Mouse (Mus musculus): ENCODE data around the gene Wdr64.

Wdr64 gene

DNA sequence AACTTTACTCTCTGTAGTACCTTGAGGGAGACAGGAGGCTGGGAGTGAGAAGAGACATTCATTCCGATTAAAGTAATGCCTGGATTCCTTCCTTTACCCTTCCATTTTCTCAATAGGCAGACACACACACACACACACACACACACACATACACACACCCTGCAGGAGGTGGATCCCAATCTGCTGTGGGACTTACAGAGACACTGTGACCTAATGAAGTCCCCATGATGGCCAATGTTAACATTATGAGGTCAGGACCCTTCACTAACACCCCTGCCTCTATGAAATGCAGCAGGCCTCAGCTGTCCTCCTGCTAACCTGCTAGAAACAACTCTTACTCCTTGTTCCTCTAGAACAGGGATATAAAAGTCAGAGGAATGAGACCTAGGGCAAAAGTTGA, at the start of gene Wdr64:
TSS of gene Wdr64 (plus strand) at position 301 of the 400 bp plus-strand sequence.
- ATAC-seq (ENCODE audit: insufficient number of reproducible peaks, low FRiP score, low TSS enrichment): no peak

DNA sequence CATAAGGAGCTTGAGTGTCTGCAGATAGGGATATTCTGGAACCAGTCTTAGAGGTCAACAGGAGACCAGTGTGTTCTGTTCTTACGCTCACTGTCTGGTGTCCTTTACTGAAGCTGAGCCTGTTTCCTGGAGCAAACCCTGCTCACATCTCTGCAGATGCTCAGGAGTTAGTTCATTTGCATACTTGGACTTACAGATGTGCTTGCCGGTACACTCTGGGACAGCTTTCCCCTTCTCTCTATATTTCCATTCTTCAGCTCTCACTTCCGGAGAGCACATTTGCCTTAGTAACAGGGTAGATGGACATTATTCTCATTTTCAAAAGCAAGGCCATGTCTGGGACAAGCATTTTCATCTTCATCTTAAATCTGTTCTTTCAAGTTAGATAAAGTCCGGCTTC, 49.8 kb upstream of the Wdr64 start:
- no peak for ATAC-seq (ENCODE audit: insufficient number of reproducible peaks, low FRiP score, low TSS enrichment)

DNA sequence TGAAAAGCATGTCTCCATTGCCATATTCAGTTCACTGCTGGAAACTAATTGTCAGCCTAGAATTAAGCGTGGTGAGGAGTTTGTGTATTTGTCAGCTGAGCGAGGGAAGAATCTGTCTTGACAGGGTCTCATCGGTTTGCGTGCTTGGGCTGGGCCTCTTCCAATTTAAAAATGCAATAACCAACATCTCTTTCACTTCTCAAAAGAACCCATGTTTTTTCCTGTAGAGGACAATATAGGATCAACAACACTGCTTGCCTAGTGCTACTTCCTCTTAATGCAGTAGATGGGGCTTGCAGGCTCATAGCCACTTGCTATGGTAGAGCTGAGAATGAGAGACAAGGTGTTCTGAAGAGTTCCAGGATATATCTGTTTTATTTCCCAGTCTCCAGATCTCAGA, 38.5 kb upstream of the Wdr64 start:
- ATAC-seq (ENCODE audit: insufficient number of reproducible peaks, low FRiP score, low TSS enrichment): no peak

DNA sequence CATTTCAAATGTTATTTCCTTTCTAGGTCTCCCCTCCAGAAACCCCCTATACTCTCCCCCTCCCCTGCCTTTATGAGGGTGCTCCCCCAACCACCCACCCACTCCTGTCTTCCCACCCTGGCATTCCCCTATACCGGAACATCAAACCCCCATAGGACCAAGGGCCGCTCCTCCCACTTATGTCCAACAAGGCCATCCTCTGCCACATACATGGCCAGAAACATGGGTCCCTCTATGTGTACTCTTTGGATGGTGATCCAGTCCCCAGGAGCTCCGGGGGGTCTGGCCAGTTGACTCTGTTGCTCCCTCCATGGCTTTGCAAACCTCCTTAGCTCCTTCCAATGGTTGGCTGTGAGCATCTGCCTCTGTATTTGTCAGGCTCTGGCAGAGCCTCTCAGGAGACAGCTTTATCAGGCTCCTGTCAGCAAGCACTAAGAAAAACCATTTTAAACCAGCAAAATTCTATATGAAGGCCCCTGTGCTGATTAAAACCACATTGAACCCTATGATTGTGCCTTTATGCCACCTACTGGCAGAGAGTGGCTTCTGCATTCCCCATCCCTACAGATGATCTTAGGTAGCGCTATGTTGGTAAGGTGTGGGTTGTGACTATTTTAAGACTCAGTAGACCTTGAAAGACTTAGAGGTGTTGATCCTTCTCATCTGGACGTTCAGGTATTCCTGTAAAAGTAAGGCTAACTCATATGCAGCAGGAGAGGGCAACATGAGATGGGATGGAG, 29.6 kb upstream of the Wdr64 start:
- peak; percentile 74; the same call in 1 of the 2 replicates for ATAC-seq (ENCODE audit: insufficient number of reproducible peaks, low FRiP score, low TSS enrichment)

DNA sequence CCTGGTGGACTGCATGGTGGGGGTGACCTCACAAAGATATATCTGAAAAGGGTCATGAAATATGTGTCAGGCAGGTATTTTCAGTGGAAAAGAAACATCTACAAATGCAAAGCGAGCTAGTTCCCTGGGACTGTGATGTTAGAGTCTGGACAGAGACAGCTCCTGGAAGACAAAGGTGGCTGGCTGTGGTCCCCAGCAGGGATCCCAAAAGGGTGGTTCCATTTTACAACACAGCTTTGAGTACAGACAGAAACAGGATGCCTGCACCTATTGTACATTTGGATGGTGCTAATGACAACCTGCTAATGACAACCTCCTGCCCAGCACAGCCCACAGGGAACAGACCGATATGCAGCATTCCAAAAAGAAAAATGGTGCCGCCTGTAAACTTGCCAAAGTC, 28.9 kb upstream of the Wdr64 start:
- no peak for ATAC-seq (ENCODE audit: insufficient number of reproducible peaks, low FRiP score, low TSS enrichment)

DNA sequence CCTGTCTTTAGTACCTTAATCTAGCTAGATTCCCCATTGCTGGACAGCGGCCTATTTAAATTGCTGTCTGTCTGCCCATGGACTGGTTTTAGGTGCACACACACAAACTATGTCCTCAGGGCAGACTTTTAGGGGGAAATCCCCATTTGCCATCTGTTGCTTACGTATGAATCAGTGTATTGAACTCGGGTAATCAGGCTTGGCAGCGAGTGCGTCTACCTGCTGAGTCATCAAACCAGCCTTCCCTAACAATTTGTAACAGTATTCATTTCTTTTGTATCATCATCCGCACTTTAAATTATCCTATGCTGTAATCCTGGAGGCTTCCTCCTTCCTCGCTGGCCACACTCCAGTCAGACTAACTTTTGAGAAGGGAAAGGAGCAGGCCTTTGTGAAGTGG, 28.4 kb upstream of the Wdr64 start:
- ATAC-seq (ENCODE audit: insufficient number of reproducible peaks, low FRiP score, low TSS enrichment): no peak

DNA sequence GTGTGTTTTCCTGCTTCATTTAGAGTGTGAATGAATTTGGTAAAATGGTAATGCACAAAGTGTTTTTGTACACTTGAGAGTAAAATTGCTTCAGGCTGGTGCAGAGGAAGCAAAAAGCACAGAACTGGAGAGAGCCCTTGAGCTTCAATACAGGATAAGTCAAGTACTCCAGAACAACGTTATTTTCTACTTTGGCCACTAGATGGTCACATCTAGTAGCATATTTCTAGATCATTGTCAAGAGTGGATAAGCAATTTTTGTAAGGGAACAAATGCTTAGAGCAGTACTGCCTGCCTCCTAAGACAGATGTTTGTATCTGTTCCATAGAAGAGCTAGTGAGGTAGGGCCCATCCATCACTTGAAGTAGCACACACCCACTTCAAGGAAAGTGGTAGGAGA, 26.8 kb upstream of the Wdr64 start:
- ATAC-seq (ENCODE audit: insufficient number of reproducible peaks, low FRiP score, low TSS enrichment): no peak

DNA sequence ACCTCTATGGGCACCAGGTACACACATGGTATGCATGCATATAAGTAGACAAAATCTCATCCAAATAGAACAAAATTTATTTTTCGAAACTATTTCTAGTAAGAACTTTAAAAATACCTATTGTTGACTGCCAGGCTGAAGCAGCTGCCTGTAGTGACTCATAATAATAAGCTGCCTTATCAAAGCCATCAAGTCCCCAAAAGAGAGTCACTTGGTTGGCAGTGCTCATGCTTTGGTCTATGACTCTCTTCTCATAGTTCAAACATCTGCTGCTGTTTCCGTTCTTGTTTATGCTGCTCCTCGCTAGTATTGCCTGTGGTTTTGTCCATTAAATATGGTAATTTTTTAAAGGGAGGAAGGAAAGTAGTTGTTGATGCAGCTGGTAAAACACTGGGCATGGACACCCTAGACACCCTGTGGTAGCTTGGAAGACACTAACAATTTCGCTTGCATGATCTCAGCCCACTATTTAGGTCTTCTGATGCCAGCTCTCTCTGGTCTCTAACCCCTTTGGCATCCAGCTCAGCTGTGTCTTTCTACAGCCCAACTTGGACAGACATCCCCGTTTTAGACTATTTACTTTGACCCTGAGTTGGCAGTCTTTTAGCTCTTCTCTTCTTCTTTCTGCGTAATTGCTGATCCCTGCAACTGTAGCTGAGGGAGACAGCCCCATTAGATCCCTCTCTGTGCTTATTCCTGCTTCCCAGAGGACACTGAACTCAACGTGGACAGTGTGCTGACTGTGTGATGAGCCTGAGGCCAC, 24.6 kb upstream of the Wdr64 start:
- ATAC-seq (ENCODE audit: insufficient number of reproducible peaks, low FRiP score, low TSS enrichment): no peak

DNA sequence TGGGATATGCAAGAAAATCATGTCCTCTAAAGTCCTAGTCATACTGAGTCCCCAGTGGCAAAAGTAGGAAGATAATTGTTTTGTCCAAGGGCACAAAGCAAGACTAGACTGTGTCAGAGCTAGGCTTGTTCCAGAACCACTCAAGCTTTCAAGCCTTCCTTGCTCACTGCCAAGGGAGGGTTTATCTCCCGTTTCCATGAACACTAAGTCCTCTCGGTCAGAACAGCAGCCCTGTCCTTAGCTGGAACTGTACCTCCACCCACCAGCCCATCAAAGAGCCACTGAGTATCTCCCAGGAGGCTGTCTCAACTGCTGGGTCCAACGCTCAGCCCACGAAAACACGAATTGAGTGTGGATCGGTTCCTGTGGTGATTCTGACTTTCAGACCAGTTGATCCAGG, 23.3 kb upstream of the Wdr64 start:
- ATAC-seq (ENCODE audit: insufficient number of reproducible peaks, low FRiP score, low TSS enrichment): no peak

DNA sequence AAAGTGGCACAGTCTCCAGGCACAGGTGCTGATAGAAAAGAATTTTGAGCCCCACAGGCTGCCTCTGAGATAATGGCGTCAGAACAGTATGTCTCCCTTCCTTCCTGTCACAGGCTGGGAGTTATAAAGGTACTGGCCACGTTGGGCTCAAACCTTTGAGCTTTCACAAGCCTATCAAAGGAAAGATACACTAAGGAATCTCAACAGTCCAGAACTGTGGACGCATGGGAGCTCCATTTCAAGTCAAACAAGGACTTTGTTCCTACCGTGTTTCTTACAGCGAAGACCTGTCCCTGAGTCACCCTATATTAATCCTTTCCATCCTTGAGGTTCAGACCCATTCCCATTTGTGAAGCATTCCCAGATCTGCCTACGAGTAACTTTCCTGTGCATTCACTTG, 20.9 kb upstream of the Wdr64 start:
- ATAC-seq (ENCODE audit: insufficient number of reproducible peaks, low FRiP score, low TSS enrichment): no peak

DNA sequence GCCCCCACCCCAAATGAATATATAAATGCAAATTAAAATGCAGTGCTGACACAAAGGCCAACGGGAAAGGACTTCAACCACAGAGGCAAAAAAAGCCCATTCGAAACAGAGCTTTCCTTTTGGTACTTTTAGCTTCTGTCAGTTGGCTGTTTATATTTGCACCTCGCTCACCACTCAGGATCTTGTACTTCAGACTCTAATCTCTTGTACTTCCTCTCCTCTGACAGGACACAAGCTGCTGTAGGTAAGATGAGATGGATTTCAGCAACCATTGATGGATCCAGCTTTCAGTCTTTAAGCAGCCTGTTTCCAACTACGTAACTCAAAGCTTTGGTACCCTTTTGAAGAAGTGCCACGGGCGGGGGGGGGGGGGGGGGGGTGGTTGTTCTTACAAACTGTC, 17.4 kb upstream of the Wdr64 start:
- ATAC-seq (ENCODE audit: insufficient number of reproducible peaks, low FRiP score, low TSS enrichment): no peak

DNA sequence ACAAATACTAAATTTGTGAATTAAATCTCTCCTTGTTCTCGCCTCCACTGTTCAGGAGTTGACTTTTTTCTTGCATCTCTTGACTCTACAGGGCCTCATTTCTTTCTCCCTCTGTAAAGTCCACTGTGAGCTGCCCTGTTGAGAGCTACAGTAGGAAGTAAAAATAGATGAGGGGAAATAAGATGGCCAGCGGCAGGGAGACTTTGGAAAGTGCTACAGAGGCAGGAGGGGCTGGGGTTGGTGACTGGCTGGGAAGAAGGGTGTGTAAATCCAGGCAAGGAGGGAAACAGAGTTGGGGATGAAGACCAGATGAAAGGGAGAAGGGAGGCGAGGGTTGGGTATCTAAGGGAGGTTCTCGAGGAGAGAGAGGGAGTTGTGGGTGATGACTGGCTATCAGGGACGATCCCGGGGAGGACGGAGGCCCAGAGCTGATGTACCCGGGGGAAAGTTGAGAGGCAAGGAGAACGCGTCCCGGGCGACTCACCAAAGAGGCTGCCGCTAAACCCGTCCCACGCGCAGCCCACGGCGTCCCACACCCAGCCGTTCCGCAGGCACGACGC, 6.6 kb upstream of the Wdr64 start:
- ATAC-seq (ENCODE audit: insufficient number of reproducible peaks, low FRiP score, low TSS enrichment): no peak; the same call in 1 of the 2 replicates

DNA sequence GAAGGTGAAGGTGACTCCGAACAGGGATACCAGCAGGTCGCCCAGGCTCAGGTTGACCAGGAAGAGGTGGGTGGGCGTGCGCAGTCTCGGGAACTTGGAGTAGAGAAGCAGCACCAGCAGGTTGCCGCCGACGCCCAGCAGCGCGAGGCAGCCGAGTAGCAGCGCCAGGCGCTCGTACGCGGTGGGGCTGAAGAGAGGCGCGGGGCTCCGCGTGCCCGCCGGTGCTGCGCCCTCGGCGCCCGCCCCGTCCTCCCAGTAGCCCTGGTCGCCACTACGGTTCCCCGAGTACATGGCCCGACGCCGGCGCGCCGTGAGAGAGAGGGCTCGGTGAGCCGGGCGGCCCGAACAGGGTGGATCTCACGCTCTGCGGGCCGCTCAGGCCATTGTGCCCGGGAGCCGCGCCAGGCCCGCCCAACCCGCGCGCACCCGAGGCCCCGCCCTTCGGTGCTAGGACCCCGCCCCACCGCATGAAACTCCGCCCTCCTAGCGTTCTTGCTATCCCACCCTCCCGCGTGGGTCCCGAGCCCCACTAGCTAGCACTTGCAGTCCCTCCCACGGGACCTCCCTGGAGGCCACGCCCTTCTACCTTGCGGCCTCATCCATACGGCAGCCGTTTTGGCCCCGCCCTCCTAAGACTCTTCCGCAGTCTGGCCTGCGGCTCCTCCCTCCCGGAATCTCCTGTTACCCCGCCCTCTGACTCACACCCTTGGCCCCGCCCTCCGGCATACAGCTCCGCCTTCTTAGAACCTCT, 6.0 kb upstream of the Wdr64 start, which contains the start of the genes Opn3 and Chml:
TSS of gene Opn3 (minus strand) at position 531 of the 751 bp plus-strand sequence.
TSS of gene Chml (minus strand) at position 656 of the 751 bp plus-strand sequence.
- peak; percentile 89 for ATAC-seq (ENCODE audit: insufficient number of reproducible peaks, low FRiP score, low TSS enrichment)

DNA sequence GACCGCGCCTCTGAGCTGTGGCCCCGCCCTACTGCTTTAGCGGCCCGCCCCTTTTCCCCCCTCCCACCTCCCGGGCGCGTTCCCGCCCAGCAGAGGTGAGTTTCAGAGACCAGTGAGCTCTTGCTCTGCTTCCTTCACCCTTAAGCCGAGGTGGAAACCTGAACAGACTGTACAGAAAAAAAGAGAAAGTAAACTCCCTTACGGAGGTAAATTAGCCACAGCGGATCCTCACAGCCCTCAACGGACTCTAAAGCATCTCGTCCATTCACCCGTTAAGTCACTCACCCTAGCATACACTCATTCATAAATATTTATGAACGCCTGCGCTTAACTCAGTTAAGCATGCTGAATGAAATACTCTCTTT, 5.4 kb upstream of the Wdr64 start:
- no peak for ATAC-seq (ENCODE audit: insufficient number of reproducible peaks, low FRiP score, low TSS enrichment)

DNA sequence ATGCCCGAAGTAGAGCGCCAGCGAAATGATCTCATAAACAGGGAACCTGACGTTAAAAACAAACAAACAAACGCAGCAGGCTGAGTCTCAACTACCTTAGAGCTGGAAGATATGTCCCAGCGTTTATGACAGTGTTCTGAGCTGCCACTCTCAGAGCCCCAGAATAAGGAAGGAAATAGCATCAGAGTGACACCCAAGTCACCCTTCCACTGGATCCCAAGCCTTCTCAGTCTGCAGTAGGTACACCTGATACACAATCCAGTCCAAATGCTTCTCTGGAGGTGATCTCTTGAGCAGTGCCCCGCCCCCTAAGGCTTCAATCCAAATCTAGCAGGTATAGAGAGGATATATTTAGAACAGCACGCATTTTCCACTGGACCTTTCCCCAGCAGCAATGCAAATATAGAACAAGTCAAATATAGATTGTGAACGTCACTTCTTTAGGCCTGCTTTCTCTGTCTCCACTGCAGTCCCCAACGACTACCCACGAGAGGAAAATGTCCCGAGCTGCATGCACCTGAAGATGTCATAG, 4.9 kb upstream of the Wdr64 start:
- 0 out of 2 replicates have a peak, but pooled peaks have one; percentile 9 for ATAC-seq (ENCODE audit: insufficient number of reproducible peaks, low FRiP score, low TSS enrichment)

DNA sequence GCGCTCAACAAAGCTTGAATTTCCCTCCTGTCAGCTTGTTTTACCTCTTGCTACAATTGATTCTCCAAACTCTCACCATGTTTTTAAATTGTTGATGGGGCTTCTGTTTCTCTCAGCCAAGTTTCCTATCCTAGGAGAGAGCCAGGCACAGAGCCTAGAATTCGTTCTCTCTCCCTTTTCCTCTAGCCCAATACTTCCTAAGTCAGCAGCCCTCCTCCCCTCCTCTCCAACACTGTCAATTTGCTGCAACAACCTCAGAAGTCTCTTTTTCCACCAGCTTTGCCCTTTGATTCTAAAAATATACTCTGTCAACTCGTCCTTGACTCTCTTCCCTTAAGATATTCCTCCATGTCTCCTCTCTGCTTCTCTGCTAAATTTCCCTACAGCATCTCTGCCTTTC, 982 bp downstream of the Wdr64 start:
- ATAC-seq (ENCODE audit: insufficient number of reproducible peaks, low FRiP score, low TSS enrichment): no peak

DNA sequence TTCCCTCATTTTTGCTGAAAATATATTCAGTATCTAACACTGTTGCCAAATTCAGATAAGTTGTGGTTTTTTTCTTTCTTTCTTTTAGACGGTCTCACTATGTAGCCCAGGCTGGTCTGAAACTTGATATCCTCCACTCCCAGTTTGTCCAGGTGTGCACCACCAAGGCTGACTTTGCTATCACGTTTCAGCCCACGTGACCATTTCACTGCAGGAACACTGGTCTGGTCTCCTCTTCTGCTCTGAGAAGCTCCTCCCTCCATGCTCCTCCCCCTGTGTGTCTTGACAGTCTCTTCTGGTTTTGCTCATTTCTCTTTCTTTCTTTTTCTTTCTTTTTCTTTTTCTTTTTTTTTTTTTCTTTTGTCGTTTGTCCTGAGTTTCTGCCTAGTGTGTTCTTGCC, 1.4 kb downstream of the Wdr64 start:
- ATAC-seq (ENCODE audit: insufficient number of reproducible peaks, low FRiP score, low TSS enrichment): no peak

DNA sequence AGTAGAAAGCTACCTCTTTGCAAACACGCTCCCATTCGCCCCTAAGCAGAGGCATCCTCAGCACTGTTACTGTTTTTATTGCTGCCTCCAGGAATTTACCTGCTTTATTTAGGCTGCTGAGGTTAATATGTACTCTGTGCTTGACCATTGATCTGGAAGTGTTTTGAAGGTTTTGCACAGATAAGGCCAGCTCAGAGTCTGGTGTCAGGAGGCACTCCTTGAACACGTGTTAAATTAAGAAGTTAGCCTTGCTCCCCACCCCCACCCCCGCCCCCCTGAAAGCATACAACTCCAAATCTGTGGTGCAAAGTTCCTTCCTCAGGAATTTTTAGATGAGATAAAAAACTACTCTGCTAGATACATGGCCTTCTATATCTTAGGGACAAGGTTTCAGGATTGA, 2.8 kb downstream of the Wdr64 start:
- ATAC-seq (ENCODE audit: insufficient number of reproducible peaks, low FRiP score, low TSS enrichment): no peak

DNA sequence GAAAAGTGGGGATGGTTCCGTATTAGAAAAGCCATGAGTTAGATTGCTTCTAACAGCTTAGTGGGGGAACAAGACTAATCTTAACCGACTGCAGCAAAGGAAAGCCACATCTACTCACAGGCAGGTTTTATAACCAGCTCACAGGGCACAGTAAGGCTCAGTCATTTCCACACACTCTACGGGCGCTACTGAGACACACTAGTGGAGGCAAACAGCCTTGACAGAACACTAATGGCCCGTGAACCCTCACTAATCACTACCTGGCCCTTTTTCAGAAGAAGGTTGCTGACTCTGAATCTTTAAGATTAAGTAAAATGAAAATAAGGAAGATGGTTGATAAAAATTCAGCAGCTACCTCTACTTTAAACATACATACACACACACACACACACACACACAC, 9.2 kb downstream of the Wdr64 start:
- ATAC-seq (ENCODE audit: insufficient number of reproducible peaks, low FRiP score, low TSS enrichment): no peak

DNA sequence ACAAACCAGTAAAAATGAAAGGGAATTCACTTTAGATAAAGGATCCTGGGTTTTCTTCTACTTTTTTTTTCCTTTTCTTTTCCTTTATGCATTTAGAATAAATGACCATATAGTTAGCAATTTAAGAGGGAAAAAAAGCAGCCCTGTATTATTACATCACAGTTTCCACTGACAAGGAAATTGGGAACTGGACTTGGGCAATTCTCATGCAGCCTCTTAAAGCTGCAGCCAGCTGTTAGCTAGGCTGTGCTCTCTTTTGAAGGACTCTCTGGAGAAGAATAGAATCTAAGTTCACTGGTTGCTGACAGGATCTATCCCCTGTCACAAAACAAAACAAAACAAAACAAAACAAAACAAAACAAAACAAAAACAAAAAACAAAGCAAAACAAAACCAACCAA, 9.6 kb downstream of the Wdr64 start:
- no peak for ATAC-seq (ENCODE audit: insufficient number of reproducible peaks, low FRiP score, low TSS enrichment)
